Mouse (Mus musculus): ENCODE measurements around the gene Med26.

DNA sequence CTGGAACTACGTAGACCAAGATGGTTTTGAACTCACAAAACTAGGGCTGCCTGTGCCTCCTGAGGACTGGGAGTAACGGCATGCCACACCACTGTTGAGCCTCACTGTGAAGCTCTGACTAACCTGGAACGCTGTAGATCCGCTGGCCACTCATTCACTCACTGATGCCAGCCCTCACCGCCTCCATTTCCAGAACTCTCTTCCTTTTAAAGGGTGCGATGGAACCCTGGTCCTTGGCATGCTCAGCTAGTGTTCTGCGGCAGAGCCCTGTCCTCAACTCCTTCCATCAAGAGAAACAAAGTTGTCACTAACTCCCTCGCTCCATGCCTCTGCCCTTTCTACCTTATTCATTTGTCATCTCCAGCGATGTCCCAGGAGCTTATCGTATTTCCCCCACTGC lies 40.8 kb upstream of the Med26 start:
- TF ChIP-seq POLR2A (IDR thresholded peaks at IDR 0.05; ENCODE audit: low read depth, low read length) (no peak), CTCF (IDR thresholded peaks at IDR 0.05; ENCODE audit: extremely low read depth, insufficient read depth, insufficient read length, insufficient replicate concordance) (no peak)

Data from spleen, adult 2 months (tissue).